Mouse (Mus musculus) olfactory bulb, adult 2 months (tissue): ENCODE data around the gene Egfl8.

ENCODE experiments used
- CTCF ChIP-seq: fragments of 200-500 bp; IDR thresholded peaks from 2 replicates; pipeline ENCODE4 v1.5.1; 2012; ENCODE audit warnings: low read depth, mild to moderate bottlenecking, low read length, moderate library complexity; ENCODE audit not compliant: insufficient read depth
- POLR2A ChIP-seq: fragments of 200-500 bp; IDR thresholded peaks from 2 replicates; pipeline ENCODE4 v1.6.1; 2012; ENCODE audit warnings: mild to moderate bottlenecking, low read depth, low read length, moderate library complexity; ENCODE audit not compliant: insufficient read depth

- no peak for TF ChIP-seq CTCF
- TF ChIP-seq POLR2A = no peak
These were observed 12.3 kb upstream of the Egfl8 start, which contains the start of gene Ppt2 for GRCm38 (mm10) chr17:34627943-34628643.
